Mouse (Mus musculus) cortical plate, adult 2 months (tissue): ENCODE data around the gene Nmur1.

ENCODE experiments used
- CTCF ChIP-seq: fragments of 200-500 bp; IDR thresholded peaks from 2 replicates; pipeline ENCODE4 v1.5.1; 2011; ENCODE audit warnings: mild to moderate bottlenecking, control low read depth, low read length; ENCODE audit not compliant: insufficient read depth; ENCODE audit errors: extremely low read depth
- POLR2A ChIP-seq: fragments of 200-500 bp; IDR thresholded peaks from 2 replicates; pipeline ENCODE4 v1.6.1; 2011; ENCODE audit warnings: mild to moderate bottlenecking, low read length, control low read depth; ENCODE audit not compliant: insufficient read depth; ENCODE audit errors: extremely low read depth

DNA sequence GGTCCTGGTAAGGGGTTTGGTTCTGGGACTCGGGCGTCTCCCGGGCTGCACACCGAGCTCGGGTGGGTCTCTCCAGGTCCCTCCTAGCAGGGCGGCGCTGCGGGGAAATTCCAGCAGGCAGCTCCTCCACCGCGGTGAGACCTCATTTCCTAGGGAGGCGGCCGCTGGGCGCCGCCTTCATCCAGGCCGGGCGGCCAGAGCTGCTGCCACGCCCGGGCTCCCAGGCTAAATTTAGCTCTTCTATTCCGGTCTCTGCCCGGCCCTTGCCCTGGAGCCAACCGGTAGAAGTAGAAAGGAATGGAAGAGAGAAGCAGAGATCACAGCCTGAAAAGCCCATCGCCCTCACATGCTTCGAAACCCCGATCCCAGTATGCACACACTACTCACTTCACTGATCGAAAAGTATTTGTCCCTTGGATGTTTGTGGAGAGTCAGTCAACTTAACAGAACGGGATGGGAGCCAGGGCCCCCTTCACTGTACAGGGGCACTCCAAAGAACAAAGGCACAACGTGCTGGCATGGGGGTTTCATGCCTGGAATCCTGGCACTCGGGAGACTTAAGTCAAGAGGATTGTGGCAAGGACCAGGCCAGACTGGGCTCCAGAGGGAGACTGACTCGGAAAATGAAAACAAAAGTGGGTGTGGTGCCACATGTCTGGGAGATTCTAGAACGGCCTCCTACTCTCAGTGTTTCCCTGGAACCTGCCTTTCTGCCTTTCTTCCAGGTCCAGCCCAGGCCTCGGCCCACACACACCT lies 46.3 kb upstream of the Nmur1 start:
- TF ChIP-seq CTCF: no peak
- no peak for TF ChIP-seq POLR2A
